Mouse (Mus musculus): ENCODE data around the gene Rtl6. TPM values are rescaled to one million over a fixed set of nuclear protein-coding genes. Genes with fewer than 3 reads are reported as not detected.

Gene Rtl6
- polyA plus RNA-seq, 1 experiment from 2014 or later: 27.1 TPM

Other genes starting within 250 kb of the Rtl6 start
- gene Parvg, start 233.8 kb downstream of the Rtl6 start, polyA plus RNA-seq (2016; fragmentation: Nextera tagmentation; extraction: Ambion mirVana): 0.72 and 0.75 TPM in 2 replicates
- 0.15 and 0.73 TPM in 2 replicates for gene Shisal1, start 110.7 kb downstream of the Rtl6 start, polyA plus RNA-seq (2016; fragmentation: Nextera tagmentation; extraction: Ambion mirVana)
- 16.3 and 16.5 TPM in 2 replicates for gene Prr5, start 111.8 kb upstream of the Rtl6 start, polyA plus RNA-seq (2016; fragmentation: Nextera tagmentation; extraction: Ambion mirVana)
- 3.5 and 4.1 TPM in 2 replicates for gene Arhgap8, start 162.2 kb upstream of the Rtl6 start, polyA plus RNA-seq (2016; fragmentation: Nextera tagmentation; extraction: Ambion mirVana)